Mouse (Mus musculus): Measurements from ENCODE around the gene Git1. TPM values are rescaled to one million over a fixed set of nuclear protein-coding genes. Genes with fewer than 3 reads are reported as not detected.
"Not testable (repeated sequence)": the region's sequence is repeated elsewhere in the genome, so short reads cannot be mapped to it uniquely, and the experiment has no call there.

Git1 gene
- polyA plus RNA-seq, 1 experiment from 2014 or later: 1.4 TPM

DNA sequence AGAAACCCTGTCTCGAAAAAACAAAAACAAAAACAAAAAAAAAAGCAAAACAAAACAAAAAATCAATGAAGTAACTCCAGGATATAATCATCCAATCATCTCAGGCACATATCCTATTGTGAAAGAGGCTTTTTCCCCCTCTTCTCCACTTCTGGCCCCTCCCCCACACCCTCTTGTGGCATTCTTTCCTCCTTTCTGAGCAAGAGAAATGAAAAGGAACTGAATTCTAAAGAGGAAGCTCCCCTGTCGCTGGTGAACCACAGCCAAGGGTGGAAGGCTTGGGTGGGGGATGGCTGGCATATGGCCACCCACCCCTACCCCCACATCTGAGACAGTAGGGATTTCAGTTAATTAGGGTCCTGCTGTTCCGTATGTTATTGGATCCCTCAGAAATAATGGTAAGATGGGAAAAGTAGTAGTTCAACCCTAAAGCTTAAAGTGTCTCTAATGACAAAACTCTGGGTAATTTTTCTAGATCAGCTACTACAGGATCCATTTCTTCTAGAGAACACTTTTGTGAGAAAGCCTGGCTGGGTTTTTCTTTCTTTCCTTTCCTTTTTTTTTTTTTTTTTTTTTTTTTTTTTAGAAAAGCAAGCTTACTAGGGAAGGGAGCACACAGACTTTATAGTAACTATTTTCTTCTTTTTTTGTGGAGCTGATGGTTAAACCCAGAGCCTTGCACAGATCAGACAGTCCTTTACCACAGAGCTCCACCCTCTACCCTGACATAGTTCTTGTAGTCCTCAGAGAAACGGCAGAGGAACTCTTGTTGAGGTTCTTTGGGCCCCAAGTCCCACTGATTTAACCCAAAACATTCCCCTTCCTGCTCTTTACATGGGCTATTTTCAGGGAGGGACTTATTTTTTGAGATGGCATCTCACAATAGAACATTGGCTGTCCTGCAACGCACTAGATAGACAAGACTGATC, 27.5 kb downstream of the Git1 start:
- Histone ChIP-seq H3K4me2 (no peak overlapping the region), H3K4me3 (replicated peaks) (no peak overlapping the region), H3K9me3 (replicated peaks) (no peaks in the 10 kb centered on the region), H3K27ac (replicated peaks) (no peak overlapping the region), H3K27me3 (peaks cover 44% of the 10 kb centered on the region), H3K4me1 (replicated peaks) (peaks cover 38% of the 10 kb centered on the region), H3K9ac (no peak overlapping the region), H3K36me3 (replicated peaks) (no peaks in the 10 kb centered on the region)
- no peak for ATAC-seq (ENCODE audit: insufficient read depth)
- WGBS (ENCODE audit: insufficient replicate concordance): 27% methylated on average over 5 of the region's 5 CpGs

DNA sequence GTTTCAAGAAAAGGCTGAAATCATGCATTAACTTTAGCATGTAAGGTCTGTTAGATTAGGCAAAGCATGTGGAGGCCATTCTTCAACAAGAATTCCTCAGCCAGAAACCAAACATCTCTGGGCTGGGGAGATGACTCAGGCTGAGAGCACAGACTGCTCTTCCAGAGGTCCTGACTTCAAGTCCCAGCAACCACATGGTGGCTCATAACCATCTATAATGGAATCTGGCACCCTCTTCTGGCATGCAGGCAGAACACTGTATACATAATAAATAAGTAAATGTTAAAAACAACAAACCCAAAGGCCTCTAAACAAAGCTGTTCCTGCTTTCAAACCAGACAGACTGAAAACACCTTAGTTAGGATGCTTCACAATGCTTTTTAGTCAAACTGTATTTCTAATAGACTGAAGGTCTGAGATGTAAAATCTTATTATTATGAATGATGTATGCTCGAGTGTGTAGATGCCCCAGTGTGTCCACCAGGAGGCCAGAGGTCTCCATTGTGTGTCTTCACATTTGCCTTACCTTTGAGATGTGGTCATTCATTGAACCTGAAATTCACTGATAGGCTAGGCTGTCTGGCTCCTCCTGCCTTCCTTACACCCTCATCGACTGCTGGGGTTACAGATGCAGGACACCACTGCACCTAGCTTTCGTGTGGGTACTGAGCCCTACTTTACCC, 32.6 kb downstream of the Git1 start:
- no peak for ATAC-seq (ENCODE audit: insufficient read depth)
- H3K4me2 ChIP-seq: no peak overlapping the region
- H3K4me1 ChIP-seq (replicated peaks): peaks cover 4% of the 10 kb centered on the region; the same call in 1 of the 2 replicates
- WGBS (ENCODE audit: insufficient replicate concordance): 66% methylated on average over 3 of the region's 3 CpGs
- no peaks in the 10 kb centered on the region for H3K9me3 ChIP-seq (replicated peaks)
- H3K4me3 ChIP-seq (replicated peaks): no peak overlapping the region
- H3K27me3 ChIP-seq: no peaks in the 10 kb centered on the region
- no peak overlapping the region for H3K27ac ChIP-seq (replicated peaks)
- H3K36me3 ChIP-seq (replicated peaks): no peaks in the 10 kb centered on the region
- H3K9ac ChIP-seq: no peak overlapping the region

DNA sequence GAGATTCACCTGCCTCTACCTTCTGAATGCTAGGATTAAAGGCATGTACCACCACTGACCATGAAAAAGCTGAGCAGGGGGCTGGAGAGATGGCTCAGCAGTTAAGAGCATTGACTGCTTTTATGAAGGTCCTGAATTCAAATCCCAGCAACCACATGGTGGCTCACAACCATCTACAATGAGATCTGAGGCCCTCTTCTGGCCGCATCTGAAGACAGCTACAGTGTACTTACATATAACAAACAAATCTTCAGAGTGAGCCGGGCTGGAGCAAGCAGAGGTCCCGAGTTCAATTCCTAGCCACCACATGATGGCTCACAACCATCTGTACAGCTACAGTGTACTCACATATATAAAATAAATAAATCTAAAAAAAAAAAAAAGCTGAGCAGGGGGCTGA, 35.1 kb downstream of the Git1 start:
- H3K4me1 ChIP-seq (replicated peaks); H3K4me2 ChIP-seq; ATAC-seq (ENCODE audit: insufficient read depth); H3K27ac ChIP-seq (replicated peaks); H3K9ac ChIP-seq; H3K4me3 ChIP-seq (replicated peaks); H3K9me3 ChIP-seq (replicated peaks); H3K36me3 ChIP-seq (replicated peaks); H3K27me3 ChIP-seq: not testable (repeated sequence)
- 76% methylated on average over 3 of the region's 3 CpGs for WGBS (ENCODE audit: insufficient replicate concordance)

DNA sequence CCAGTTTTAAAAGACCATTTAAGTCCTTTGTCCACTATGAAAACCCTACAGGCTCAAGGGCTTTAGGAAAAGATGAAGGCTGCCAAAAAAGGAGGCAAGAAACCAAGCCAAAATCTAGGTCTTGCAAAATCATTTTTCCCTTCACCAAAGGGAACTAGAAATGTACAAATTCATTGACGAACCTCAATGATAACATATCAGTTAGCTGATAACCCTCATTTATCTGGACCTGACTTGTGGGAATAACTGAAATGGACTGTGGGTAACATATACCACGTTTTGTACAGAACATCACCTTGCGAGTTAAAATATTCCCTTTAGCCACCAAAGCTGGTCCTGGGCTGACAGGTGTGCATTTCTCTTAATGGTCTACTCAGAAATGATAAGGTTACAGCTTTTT, 36.3 kb downstream of the Git1 start:
- WGBS (ENCODE audit: insufficient replicate concordance): 43% methylated on average over 3 of the region's 3 CpGs
- H3K27me3 ChIP-seq: no peaks in the 10 kb centered on the region
- no peaks in the 10 kb centered on the region for H3K4me1 ChIP-seq (replicated peaks)
- H3K4me2 ChIP-seq: no peak overlapping the region
- 0 out of 2 replicates have a peak, but pooled peaks cover 3% of the 10 kb centered on the region for H3K36me3 ChIP-seq (replicated peaks)
- no peak overlapping the region for H3K9ac ChIP-seq
- H3K4me3 ChIP-seq (replicated peaks): no peak overlapping the region
- ATAC-seq (ENCODE audit: insufficient read depth): no peak
- no peak overlapping the region for H3K27ac ChIP-seq (replicated peaks)
- no peaks in the 10 kb centered on the region for H3K9me3 ChIP-seq (replicated peaks)

DNA sequence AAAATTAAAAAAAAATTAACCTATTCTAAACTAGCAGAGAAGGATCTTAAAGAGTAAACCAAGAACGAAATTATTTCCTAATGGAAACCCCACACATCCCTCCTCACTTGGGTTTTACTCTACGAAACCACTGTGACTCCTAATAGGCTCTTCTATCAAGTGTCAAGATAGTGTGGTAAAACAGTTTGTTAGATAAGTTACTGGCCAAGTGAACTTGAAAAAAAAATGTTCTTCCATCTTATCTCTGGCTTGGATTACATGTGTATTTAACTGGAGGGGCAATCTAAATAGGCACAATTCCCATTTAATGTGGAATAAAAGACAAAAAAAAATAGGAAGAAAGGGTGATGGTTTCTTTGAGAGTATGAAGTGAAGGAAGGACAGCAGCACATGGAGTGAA, 37.5 kb downstream of the Git1 start:
- no peak overlapping the region for H3K27ac ChIP-seq (replicated peaks)
- H3K36me3 ChIP-seq (replicated peaks): 0 out of 2 replicates have a peak, but pooled peaks cover 7% of the 10 kb centered on the region
- H3K9me3 ChIP-seq (replicated peaks): no peaks in the 10 kb centered on the region
- H3K27me3 ChIP-seq: no peaks in the 10 kb centered on the region
- ATAC-seq (ENCODE audit: insufficient read depth): no peak
- WGBS (ENCODE audit: insufficient replicate concordance): 41% methylated on average over 2 of the region's 2 CpGs
- H3K9ac ChIP-seq: no peak overlapping the region
- no peak overlapping the region for H3K4me3 ChIP-seq (replicated peaks)
- H3K4me1 ChIP-seq (replicated peaks): no peaks in the 10 kb centered on the region
- H3K4me2 ChIP-seq: no peak overlapping the region

DNA sequence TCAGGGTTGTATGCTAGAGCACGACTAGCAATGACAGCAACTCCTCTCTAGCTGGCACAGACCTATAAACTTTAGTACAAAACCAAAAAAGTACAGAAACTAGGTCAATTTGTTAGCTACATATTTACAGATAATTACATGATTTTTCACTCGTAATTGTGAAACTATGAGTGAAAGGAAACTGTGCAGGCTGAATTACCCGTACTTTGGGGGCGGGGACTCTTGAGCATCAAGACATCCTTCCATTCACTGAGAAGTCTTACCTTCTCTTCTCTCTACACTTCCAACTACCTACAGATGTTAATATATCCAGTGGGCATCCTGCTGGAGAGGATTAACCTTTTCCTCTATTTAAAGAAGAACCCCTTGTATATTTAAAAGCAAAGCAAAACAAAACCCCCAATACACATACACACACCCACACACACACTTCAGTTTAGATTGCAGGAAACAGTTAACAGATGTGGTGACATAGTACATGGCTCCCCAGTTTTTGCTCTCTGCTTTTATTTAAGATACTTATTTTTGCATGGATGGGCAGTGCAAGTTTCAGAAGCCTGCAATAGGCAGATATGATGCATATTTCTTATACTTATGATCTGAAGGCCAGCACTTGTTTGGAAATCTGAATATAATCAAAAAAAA, 39.0 kb downstream of the Git1 start:
- no peaks in the 10 kb centered on the region for H3K9me3 ChIP-seq (replicated peaks)
- no peak overlapping the region for H3K27ac ChIP-seq (replicated peaks)
- H3K36me3 ChIP-seq (replicated peaks): peaks cover 19% of the 10 kb centered on the region
- no peak overlapping the region for H3K4me3 ChIP-seq (replicated peaks)
- no peak overlapping the region for H3K9ac ChIP-seq
- no peaks in the 10 kb centered on the region for H3K4me1 ChIP-seq (replicated peaks)
- no peaks in the 10 kb centered on the region for H3K27me3 ChIP-seq
- WGBS (ENCODE audit: insufficient replicate concordance): 76% methylated on average over 4 of the region's 4 CpGs
- no peak overlapping the region for H3K4me2 ChIP-seq
- ATAC-seq (ENCODE audit: insufficient read depth): no peak

DNA sequence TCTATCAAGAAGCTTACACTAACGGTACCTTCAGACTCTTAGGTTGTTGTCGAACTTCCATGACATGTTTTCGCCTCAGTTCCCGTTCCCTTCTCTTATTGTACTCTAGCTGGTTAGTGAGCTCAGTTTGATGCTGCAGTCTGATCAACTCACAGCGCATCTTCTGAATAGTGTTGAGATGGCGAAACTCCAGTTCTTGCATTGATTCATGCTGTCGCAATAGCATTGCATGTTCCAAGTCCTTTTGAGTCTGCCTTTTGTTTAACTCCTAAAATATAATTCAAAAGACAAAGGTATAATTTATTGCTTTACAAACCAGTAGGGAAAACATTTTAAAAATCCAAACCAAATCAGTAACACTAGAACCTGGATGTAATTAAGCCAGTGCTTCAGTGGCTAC, 51.9 kb downstream of the Git1 start:
- H3K9me3 ChIP-seq (replicated peaks): no peaks in the 10 kb centered on the region
- no peaks in the 10 kb centered on the region for H3K4me1 ChIP-seq (replicated peaks)
- H3K27ac ChIP-seq (replicated peaks): no peak overlapping the region
- 85% methylated on average over 7 of the region's 7 CpGs for WGBS (ENCODE audit: insufficient replicate concordance)
- ATAC-seq (ENCODE audit: insufficient read depth): no peak
- no peak overlapping the region for H3K9ac ChIP-seq
- peaks cover 82% of the 10 kb centered on the region for H3K36me3 ChIP-seq (replicated peaks)
- H3K4me2 ChIP-seq: no peak overlapping the region
- H3K4me3 ChIP-seq (replicated peaks): no peak overlapping the region
- no peaks in the 10 kb centered on the region for H3K27me3 ChIP-seq

Other genes starting within 250 kb of the Git1 start
- gene Coro6, start 31.2 kb upstream of the Git1 start, polyA plus RNA-seq (2015; fragmentation: Nextera tagmentation; extraction: Ambion mirVana): 0.16 and 0.35 TPM in 2 replicates
- gene Ankrd13b, start 3.9 kb upstream of the Git1 start, polyA plus RNA-seq (2015; fragmentation: Nextera tagmentation; extraction: Ambion mirVana): 0.58 and 0.75 TPM in 2 replicates
- 3.9 and 4.9 TPM in 2 replicates for gene Abhd15, start 21.6 kb downstream of the Git1 start, polyA plus RNA-seq (2015; fragmentation: Nextera tagmentation; extraction: Ambion mirVana)
- 5.2 TPM in 2 replicates for gene Trp53i13, start 22.4 kb downstream of the Git1 start, polyA plus RNA-seq (2015; fragmentation: Nextera tagmentation; extraction: Ambion mirVana)
- 0.07 and 0.28 TPM in 2 replicates for gene Gm10392, start 25.6 kb downstream of the Git1 start, polyA plus RNA-seq (2015; fragmentation: Nextera tagmentation; extraction: Ambion mirVana)
- 3.6 and 3.7 TPM in 2 replicates for gene Taok1, start 114.3 kb downstream of the Git1 start, polyA plus RNA-seq (2015; fragmentation: Nextera tagmentation; extraction: Ambion mirVana)
- gene Nufip2, start 192.6 kb downstream of the Git1 start, polyA plus RNA-seq (2015; fragmentation: Nextera tagmentation; extraction: Ambion mirVana): 1.6 TPM in 2 replicates
- gene Cryba1, start 231.7 kb downstream of the Git1 start, polyA plus RNA-seq (2015; fragmentation: Nextera tagmentation; extraction: Ambion mirVana): not detected in 2 replicates